7 mouse cellular contexts compared by ENCODE assay signal in genomic region chr10:88146707-88147477, GRCm38 (mm10). TPM values are rescaled to one million over a fixed set of nuclear protein-coding genes. Genes with fewer than 3 reads are reported as not detected.
DNase-seq lines count a peak whose midpoint lies in the region; ATAC-seq lines count a peak whose summit lies in the region.

Gene Parpbp (minus strand): TSS chr10:88146941.
Gene Nup37 (plus strand): TSS chr10:88146992.

- H3K36me3 ChIP-seq in intestine, embryonic 15.5 days: peaks cover 3% of the 10 kb centered on the region; the same call in 1 of the 2 replicates
- peaks cover 47% of the 10 kb centered on the region for H3K36me3 ChIP-seq in midbrain, embryonic 10.5 days

- H3K27me3 ChIP-seq in intestine, embryonic 15.5 days (replicated peaks): no peaks in the 10 kb centered on the region
- H3K27me3 ChIP-seq in midbrain, embryonic 10.5 days (ENCODE audit: low read depth, poor library complexity, severe bottlenecking): no peaks in the 10 kb centered on the region

- no peak within 1 kb of the TSS for H3K27ac ChIP-seq in intestine, embryonic 15.5 days
- H3K27ac ChIP-seq in midbrain, embryonic 10.5 days (replicated peaks): peak within 1 kb of the TSS; percentile 89

- ATAC-seq in intestine, embryonic 15.5 days: peak; percentile 100

- peak within 1 kb of the TSS; percentile 79 for H3K4me3 ChIP-seq in intestine, embryonic 15.5 days (replicated peaks)
- peak within 1 kb of the TSS; percentile 78 for H3K4me3 ChIP-seq in midbrain, embryonic 10.5 days

- DNase-seq in adrenal gland, adult 18-20 months (ENCODE audit: low spot score in 2 of 2): peak; percentile 87 to 88
- peak; percentile 94 for DNase-seq in embryo, embryonic 11 days
- peak; percentile 71 to 82 for DNase-seq in gastrocnemius, postnatal 36 days
- DNase-seq in left cerebral cortex, postnatal 25 days (ENCODE audit: low spot score in 2 of 2): peak; percentile 83 to 84
- DNase-seq in midbrain, embryonic 10.5 days (ENCODE audit: low spot score): peak; percentile 91
- DNase-seq in right cerebral cortex, postnatal 4 days: peak; percentile 91

- H3K9me3 ChIP-seq in intestine, embryonic 15.5 days: no peaks in the 10 kb centered on the region
- no peaks in the 10 kb centered on the region for H3K9me3 ChIP-seq in midbrain, embryonic 10.5 days (replicated peaks)

- peak within 1 kb of the TSS; percentile 78 for H3K9ac ChIP-seq in intestine, embryonic 15.5 days

- H3K4me2 ChIP-seq in intestine, embryonic 15.5 days (replicated peaks): peak within 1 kb of the TSS; percentile 77

- under 1% methylated on average over 53 of the region's 53 CpGs for WGBS in intestine, embryonic 15.5 days
- WGBS in midbrain, embryonic 10.5 days: under 1% methylated on average over 53 of the region's 53 CpGs

- peaks cover 11% of the 10 kb centered on the region; the same call in 1 of the 2 replicates for H3K4me1 ChIP-seq in intestine, embryonic 15.5 days (replicated peaks)
- peaks cover 28% of the 10 kb centered on the region for H3K4me1 ChIP-seq in midbrain, embryonic 10.5 days

- intact Hi-C loops in gastrocnemius, postnatal 36 days (cut with DNase I): loop anchor here (10.0 kb wide), 1 partner anchor 282 kb away; no protein-coding TSS in a partner anchor
- intact Hi-C loops in left cerebral cortex, postnatal 25 days (cut with DNase I): no loop called here

RNA-seq across cellular contexts. Expression of gene Parpbp, which starts in this region (rescaled TPM):
- under 1 TPM; 0.23 to 0.48 TPM for total RNA-seq in adrenal gland, adult 18-20 months (2021)
- under 1 TPM; 0.13 to 0.25 TPM for total RNA-seq in gastrocnemius, postnatal 36 days (2021)
- 9.1 and 10.4 TPM in 2 replicates for polyA plus RNA-seq in intestine, embryonic 15.5 days (2015; fragmentation: Nextera tagmentation; extraction: Ambion mirVana)
- total RNA-seq in left cerebral cortex, postnatal 25 days (2021): under 1 TPM; 0.34 TPM
- polyA plus RNA-seq in midbrain, embryonic 10.5 days (2016; fragmentation: Nextera tagmentation; extraction: Ambion mirVana): 11.6 and 14.6 TPM in 2 replicates

RNA-seq across cellular contexts. Expression of gene Nup37, which starts in this region (rescaled TPM):
- 1 to 10 TPM; 6.9 to 8.4 TPM for total RNA-seq in adrenal gland, adult 18-20 months (2021)
- total RNA-seq in gastrocnemius, postnatal 36 days (2021): 1 to 10 TPM; 4.5 TPM
- polyA plus RNA-seq in intestine, embryonic 15.5 days (2015; fragmentation: Nextera tagmentation; extraction: Ambion mirVana): 72.0 and 88.1 TPM in 2 replicates
- total RNA-seq in left cerebral cortex, postnatal 25 days (2021): 1 to 10 TPM; 6.7 to 8.6 TPM
- polyA plus RNA-seq in midbrain, embryonic 10.5 days (2016; fragmentation: Nextera tagmentation; extraction: Ambion mirVana): 100 and 115 TPM in 2 replicates
